Mouse (Mus musculus) Patski (cell line): ENCODE data around the gene Gm13285. TPM values are rescaled to one million over a fixed set of nuclear protein-coding genes. Genes with fewer than 3 reads are reported as not detected.
"Not testable (repeated sequence)": the region's sequence is repeated elsewhere in the genome, so short reads cannot be mapped to it uniquely, and the experiment has no call there.

Source experiments
- ATAC-seq: fragments of 100-300 bp; one replicate; pipeline ENCODE4 v1.8.0; 2021
- CTCF ChIA-PET: fragments of 350-600 bp; sonication (Branson Sonifier 250); formaldehyde crosslinking; loops from one replicate; lab custom pipeline; 2022; ENCODE audit warnings: inconsistent platforms; lab: Charles Lee
- POLR2A ChIA-PET: fragments of 350-600 bp; sonication (Branson Sonifier 250); formaldehyde crosslinking; loops from one replicate; lab custom pipeline; 2022; ENCODE audit warnings: antibody characterized with exemption, inconsistent platforms; lab: Charles Lee
- DNase-seq: peaks from one replicate; pipeline ENCODE4 v3.0.0-alpha.2; 2011; ENCODE audit warnings: low read depth, low spot score
- H3K27me3 ChIP-seq: fragments of 371-371 bp; one replicate; pipeline ENCODE4 v1.5.1; 2021
- in situ Hi-C: fragments of 300-500 bp; cut with MboI; formaldehyde crosslinking; loops from 3 replicates; pipeline ENCODE4 v1.11.1; 2018; ENCODE audit warnings: low pct_unique_long_range_greater_than_20kb, mixed read lengths
- polyA plus RNA-seq: library from polyadenylated mRNA; unstranded; gene quantifications from one replicate; pipeline ENCODE4 v1.2.3, GENCODE M21; 2021

The Gm13285 gene
- polyA plus RNA-seq, 1 experiment from 2014 or later: 1.1 TPM

- CTCF ChIA-PET, DNase-seq, H3K27me3 ChIP-seq, ATAC-seq, in situ Hi-C loops, POLR2A ChIA-PET: not testable (repeated sequence)
Observed at GRCm38 (mm10) chr4:88779550-88779949, 19.9 kb upstream of the Gm13285 start, which contains the start of gene Gm13272. Gene Gm13272, plus strand, starts transcription at chr4:88779850.

- H3K27me3 ChIP-seq, DNase-seq, CTCF ChIA-PET, ATAC-seq, POLR2A ChIA-PET, in situ Hi-C loops: not testable (repeated sequence)
Observed at GRCm38 (mm10) chr4:88780320-88780719, 19.1 kb upstream of the Gm13285 start.

- DNase-seq, ATAC-seq, CTCF ChIA-PET, H3K27me3 ChIP-seq, POLR2A ChIA-PET, in situ Hi-C loops: not testable (repeated sequence)
Observed at GRCm38 (mm10) chr4:88781831-88782230, 17.6 kb upstream of the Gm13285 start, which contains the start of gene Ifnz. Gene Ifnz, plus strand, starts transcription at chr4:88782131.

- POLR2A ChIA-PET, CTCF ChIA-PET, DNase-seq, in situ Hi-C loops, ATAC-seq, H3K27me3 ChIP-seq: not testable (repeated sequence)
Observed at GRCm38 (mm10) chr4:88782335-88782734, 17.1 kb upstream of the Gm13285 start.

- CTCF ChIA-PET, ATAC-seq, in situ Hi-C loops, DNase-seq, H3K27me3 ChIP-seq, POLR2A ChIA-PET: not testable (repeated sequence)
Observed at GRCm38 (mm10) chr4:88785409-88785808, 14.1 kb upstream of the Gm13285 start, which contains the start of gene Gm13276. Gene Gm13276, plus strand, starts transcription at chr4:88785709.

- POLR2A ChIA-PET, CTCF ChIA-PET, ATAC-seq, in situ Hi-C loops, DNase-seq, H3K27me3 ChIP-seq: not testable (repeated sequence)
Observed at GRCm38 (mm10) chr4:88788402-88788801, 11.1 kb upstream of the Gm13285 start, which contains the start of gene Gm13277. Gene Gm13277, plus strand, starts transcription at chr4:88788632.

- CTCF ChIA-PET, ATAC-seq, DNase-seq, in situ Hi-C loops, POLR2A ChIA-PET, H3K27me3 ChIP-seq: not testable (repeated sequence)
Observed at GRCm38 (mm10) chr4:88791250-88791649, 8.2 kb upstream of the Gm13285 start, which contains the start of gene Gm13278. Gene Gm13278, plus strand, starts transcription at chr4:88791550.

- ATAC-seq, in situ Hi-C loops, POLR2A ChIA-PET: not testable (repeated sequence)
Observed at GRCm38 (mm10) chr4:88793936-88794675, 5.4 kb upstream of the Gm13285 start, which contains the start of gene Gm13275. Gene Gm13275, plus strand, starts transcription at chr4:88794487.

GRCm38 (mm10) chr4:88797097-88797496 is 2.4 kb upstream of the Gm13285 start, which contains the start of gene Gm13279:
Gene Gm13279, plus strand, starts transcription at chr4:88797397.
- DNase-seq, H3K27me3 ChIP-seq, POLR2A ChIA-PET, CTCF ChIA-PET, ATAC-seq, in situ Hi-C loops: not testable (repeated sequence)

More at GRCm38 (mm10) chr4:88793936-88794675, 5.4 kb upstream of the Gm13285 start, which contains the start of gene Gm13275:
- H3K27me3 ChIP-seq, CTCF ChIA-PET, DNase-seq: not testable (repeated sequence)

- POLR2A ChIA-PET, ATAC-seq, DNase-seq, H3K27me3 ChIP-seq, CTCF ChIA-PET, in situ Hi-C loops: not testable (repeated sequence)
Observed at GRCm38 (mm10) chr4:88802954-88803353, 3.5 kb downstream of the Gm13285 start, which contains the start of gene Gm13287. Gene Gm13287, plus strand, starts transcription at chr4:88803254.

GRCm38 (mm10) chr4:88805231-88805630 is 5.8 kb downstream of the Gm13285 start, which contains the start of gene Gm13288:
Gene Gm13288, plus strand, starts transcription at chr4:88805531.
- DNase-seq, ATAC-seq, in situ Hi-C loops, H3K27me3 ChIP-seq, CTCF ChIA-PET, POLR2A ChIA-PET: not testable (repeated sequence)

- POLR2A ChIA-PET, H3K27me3 ChIP-seq, ATAC-seq, in situ Hi-C loops, CTCF ChIA-PET, DNase-seq: not testable (repeated sequence)
Observed at GRCm38 (mm10) chr4:88805761-88806160, 6.3 kb downstream of the Gm13285 start.
